Mouse (Mus musculus): ENCODE measurements around the gene Ctbp2. TPM values are rescaled to one million over a fixed set of nuclear protein-coding genes. Genes with fewer than 3 reads are reported as not detected.

Gene Ctbp2
- polyA plus RNA-seq, 2 experiments = 59.2 to 77.7 TPM

DNA sequence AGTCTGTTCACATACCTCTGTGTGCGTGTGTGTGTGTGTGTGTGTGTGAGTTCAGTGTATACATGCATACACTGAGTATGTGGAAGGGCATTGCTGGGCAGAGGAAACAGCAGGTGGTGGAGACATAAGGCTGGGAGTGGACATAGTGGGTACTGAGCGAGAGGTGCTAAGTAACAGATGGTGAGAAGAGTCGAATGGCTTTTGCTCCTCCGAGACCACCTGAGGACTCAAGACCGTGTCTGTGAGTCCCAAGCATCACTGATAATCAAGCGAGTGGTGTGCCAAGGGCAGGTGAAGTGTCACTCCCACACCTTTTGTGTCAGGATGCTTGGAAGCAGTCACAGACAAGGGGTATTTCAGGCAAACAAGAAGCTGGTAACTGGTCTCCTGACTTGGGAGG lies 30.7 kb upstream of the Ctbp2 start:
- DNase-seq (ENCODE audit: low spot score) = no peak
- H3K9me3 ChIP-seq (ENCODE audit: control insufficient read depth, low read length) = no peaks in the 10 kb centered on the region
- H3K4me3 ChIP-seq (replicated peaks; ENCODE audit: low read length) = no peak overlapping the region
- no peak for ATAC-seq (ENCODE audit: low FRiP score, low read depth)
- no peaks in the 10 kb centered on the region for H3K36me3 ChIP-seq (ENCODE audit: control insufficient read depth, insufficient read depth, low read length)
- 0 out of 2 replicates have a peak, but pooled peaks cover 3% of the 10 kb centered on the region for H3K4me1 ChIP-seq (ENCODE audit: control insufficient read depth, insufficient read depth, low read length)
- no peak overlapping the region for H3K4me2 ChIP-seq (replicated peaks; ENCODE audit: low read depth, low read length, severe bottlenecking)
- H3K27ac ChIP-seq (replicated peaks; ENCODE audit: low read depth, low read length) = no peak overlapping the region
- no peak for TF ChIP-seq POLR2A (IDR thresholded peaks at IDR 0.05; ENCODE audit: borderline replicate concordance, extremely low read depth, insufficient read depth, insufficient read length)
- 70% methylated on average over 6 of the region's 6 CpGs for WGBS
- no peaks in the 10 kb centered on the region for H3K27me3 ChIP-seq (ENCODE audit: control insufficient read depth, insufficient read depth, low read length)
- no peak overlapping the region for H3K9ac ChIP-seq (ENCODE audit: low read depth, low read length, severe bottlenecking)

DNA sequence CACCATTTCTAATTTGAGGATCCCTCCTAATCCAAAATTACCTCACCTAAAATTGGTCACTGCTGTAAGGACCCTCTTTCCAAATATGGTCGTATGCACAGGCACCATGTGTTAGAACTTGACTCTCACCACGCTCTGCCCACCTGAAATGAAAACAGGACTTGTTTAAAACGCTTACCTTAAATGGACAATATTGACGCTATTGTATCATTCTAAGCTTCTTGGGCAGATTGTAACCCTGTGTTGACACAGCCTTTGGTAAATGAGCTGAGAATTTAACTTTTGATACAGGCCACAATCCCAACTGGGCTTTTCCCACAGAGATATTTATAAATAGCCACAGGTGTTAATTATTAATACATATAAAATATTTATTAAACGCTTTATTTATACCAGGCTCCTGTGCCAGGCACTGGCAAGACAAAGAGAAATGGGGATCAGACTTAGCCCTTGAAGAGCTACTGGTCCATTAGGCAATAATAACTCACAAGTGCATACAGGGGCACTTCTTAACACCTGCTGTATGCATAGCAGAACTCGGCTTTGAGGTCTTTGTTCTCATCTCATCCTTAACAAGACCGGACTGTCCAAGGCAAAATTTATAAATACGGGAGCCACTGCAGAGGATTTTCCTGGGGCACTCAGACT lies 15.7 kb upstream of the Ctbp2 start:
- no peak for TF ChIP-seq POLR2A (IDR thresholded peaks at IDR 0.05; ENCODE audit: borderline replicate concordance, extremely low read depth, insufficient read depth, insufficient read length)
- Histone ChIP-seq H3K36me3 (ENCODE audit: control insufficient read depth, insufficient read depth, low read length) (no peaks in the 10 kb centered on the region), H3K9me3 (ENCODE audit: control insufficient read depth, low read length) (no peaks in the 10 kb centered on the region), H3K4me1 (ENCODE audit: control insufficient read depth, insufficient read depth, low read length) (no peaks in the 10 kb centered on the region), H3K9ac (ENCODE audit: low read depth, low read length, severe bottlenecking) (no peak overlapping the region), H3K27ac (replicated peaks; ENCODE audit: low read depth, low read length) (no peak overlapping the region), H3K27me3 (ENCODE audit: control insufficient read depth, insufficient read depth, low read length) (no peaks in the 10 kb centered on the region), H3K4me2 (replicated peaks; ENCODE audit: low read depth, low read length, severe bottlenecking) (no peak overlapping the region), H3K4me3 (replicated peaks; ENCODE audit: low read length) (no peak overlapping the region)
- DNase-seq (ENCODE audit: low spot score) (no peak), ATAC-seq (ENCODE audit: low FRiP score, low read depth) (no peak)
- 78% methylated on average over 8 of the region's 8 CpGs for WGBS

DNA sequence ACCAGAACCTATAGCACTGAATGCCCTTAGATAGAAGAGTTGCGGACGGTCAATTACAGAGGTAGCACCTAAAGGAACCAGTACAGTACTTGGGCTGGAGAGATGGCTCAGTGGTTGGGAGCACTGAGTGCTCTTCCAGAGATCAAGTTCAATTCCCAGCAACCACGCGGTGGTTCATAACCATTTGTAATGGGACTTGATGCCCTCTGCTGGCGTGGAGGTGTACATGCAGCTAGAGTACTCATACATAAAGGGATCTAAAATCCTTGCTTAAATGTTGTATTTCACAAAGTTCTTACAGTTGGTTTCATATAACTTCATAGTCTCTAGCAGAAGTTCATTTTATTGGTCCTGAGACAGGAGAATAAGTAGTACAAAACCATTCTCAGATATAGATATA lies 9.4 kb upstream of the Ctbp2 start:
- Histone ChIP-seq H3K9ac (ENCODE audit: low read depth, low read length, severe bottlenecking) (no peak overlapping the region), H3K4me2 (replicated peaks; ENCODE audit: low read depth, low read length, severe bottlenecking) (no peak overlapping the region), H3K4me3 (replicated peaks; ENCODE audit: low read length) (no peak overlapping the region), H3K4me1 (ENCODE audit: control insufficient read depth, insufficient read depth, low read length) (no peaks in the 10 kb centered on the region), H3K27me3 (ENCODE audit: control insufficient read depth, insufficient read depth, low read length) (no peaks in the 10 kb centered on the region), H3K27ac (replicated peaks; ENCODE audit: low read depth, low read length) (no peak overlapping the region), H3K9me3 (ENCODE audit: control insufficient read depth, low read length) (no peaks in the 10 kb centered on the region), H3K36me3 (ENCODE audit: control insufficient read depth, insufficient read depth, low read length) (no peaks in the 10 kb centered on the region)
- TF ChIP-seq POLR2A (IDR thresholded peaks at IDR 0.05; ENCODE audit: borderline replicate concordance, extremely low read depth, insufficient read depth, insufficient read length) = no peak
- DNase-seq (ENCODE audit: low spot score) (no peak), ATAC-seq (ENCODE audit: low FRiP score, low read depth) (no peak)
- 68% methylated on average over 5 of the region's 5 CpGs for WGBS

DNA sequence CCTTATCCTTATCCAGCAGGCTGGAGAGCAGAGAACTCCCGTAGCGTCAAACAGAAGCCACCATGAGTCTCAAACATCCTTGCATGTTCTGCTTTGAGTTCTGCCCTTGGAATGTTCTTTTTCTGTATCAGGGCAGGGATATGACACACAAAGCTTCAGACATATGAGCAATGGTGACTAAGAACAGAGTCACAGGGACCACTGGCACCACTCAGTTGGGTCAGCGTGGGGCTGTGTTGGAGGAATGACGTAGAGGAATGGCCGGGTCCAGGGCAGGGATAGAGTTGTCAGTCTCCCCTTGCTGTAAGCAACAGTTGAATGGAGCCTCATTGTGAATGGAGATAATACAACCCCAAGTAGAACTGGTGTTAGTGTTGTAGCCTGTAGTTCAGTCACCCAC lies 8.5 kb upstream of the Ctbp2 start:
- Histone ChIP-seq H3K4me3 (replicated peaks; ENCODE audit: low read length) (no peak overlapping the region), H3K27me3 (ENCODE audit: control insufficient read depth, insufficient read depth, low read length) (no peaks in the 10 kb centered on the region), H3K9me3 (ENCODE audit: control insufficient read depth, low read length) (no peaks in the 10 kb centered on the region), H3K4me1 (ENCODE audit: control insufficient read depth, insufficient read depth, low read length) (no peaks in the 10 kb centered on the region), H3K4me2 (replicated peaks; ENCODE audit: low read depth, low read length, severe bottlenecking) (no peak overlapping the region), H3K9ac (ENCODE audit: low read depth, low read length, severe bottlenecking) (no peak overlapping the region), H3K27ac (replicated peaks; ENCODE audit: low read depth, low read length) (no peak overlapping the region), H3K36me3 (ENCODE audit: control insufficient read depth, insufficient read depth, low read length) (no peaks in the 10 kb centered on the region)
- 96% methylated on average over 5 of the region's 5 CpGs for WGBS
- ATAC-seq (ENCODE audit: low FRiP score, low read depth) = no peak
- no peak for TF ChIP-seq POLR2A (IDR thresholded peaks at IDR 0.05; ENCODE audit: borderline replicate concordance, extremely low read depth, insufficient read depth, insufficient read length)
- DNase-seq (ENCODE audit: low spot score) = no peak

DNA sequence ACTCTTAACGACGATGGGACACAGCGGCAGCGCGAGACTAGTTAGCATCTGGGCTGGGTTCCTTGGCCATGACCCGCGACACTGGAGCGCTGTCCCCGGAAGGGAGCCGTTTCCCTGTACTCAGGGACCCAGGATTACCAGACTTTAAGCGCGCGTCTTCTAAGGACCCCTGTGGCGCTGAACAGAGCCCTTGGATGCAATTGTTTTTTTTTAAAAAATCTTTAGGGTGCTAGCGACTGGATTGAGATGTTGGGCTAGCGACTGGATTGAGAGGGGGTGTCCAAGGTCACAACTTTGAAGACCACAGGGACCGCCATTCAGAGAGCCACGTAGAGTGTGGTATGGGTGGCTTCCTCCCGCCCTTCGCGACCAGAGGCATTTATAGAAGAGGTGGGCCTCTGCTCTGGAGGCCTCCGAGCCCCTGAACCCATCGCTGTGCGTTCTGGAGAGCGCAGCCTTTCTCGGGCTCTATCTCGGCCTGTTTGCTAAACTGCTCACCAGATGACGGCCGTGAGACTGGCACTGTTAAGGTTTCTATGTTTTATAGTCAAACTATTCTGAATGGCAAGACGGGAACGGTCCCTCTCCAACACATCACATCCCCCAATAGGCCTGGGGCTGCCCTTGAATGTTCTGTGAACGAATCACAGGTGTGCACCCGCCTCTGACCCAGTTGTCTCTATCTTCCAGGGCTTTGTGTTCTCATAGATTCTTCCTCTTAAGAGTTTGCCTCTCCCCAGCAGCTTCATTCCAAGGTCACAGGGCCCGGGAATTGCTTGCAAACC lies 739 bp upstream of the Ctbp2 start:
- ATAC-seq (ENCODE audit: low FRiP score, low read depth) = no peak
- Histone ChIP-seq H3K36me3 (ENCODE audit: control insufficient read depth, insufficient read depth, low read length) (no peaks in the 10 kb centered on the region), H3K27me3 (ENCODE audit: control insufficient read depth, insufficient read depth, low read length) (0 out of 2 replicates have a peak, but pooled peaks cover 7% of the 10 kb centered on the region), H3K9ac (ENCODE audit: low read depth, low read length, severe bottlenecking) (peak overlapping the region; percentile 90), H3K27ac (replicated peaks; ENCODE audit: low read depth, low read length) (peak overlapping the region; percentile 94), H3K4me2 (replicated peaks; ENCODE audit: low read depth, low read length, severe bottlenecking) (peak overlapping the region; percentile 96), H3K4me1 (ENCODE audit: control insufficient read depth, insufficient read depth, low read length) (peaks cover 15% of the 10 kb centered on the region), H3K9me3 (ENCODE audit: control insufficient read depth, low read length) (no peaks in the 10 kb centered on the region), H3K4me3 (replicated peaks; ENCODE audit: low read length) (peak overlapping the region; percentile 84)
- 6% methylated on average over 34 of the region's 34 CpGs for WGBS
- no peak for DNase-seq (ENCODE audit: low spot score)
- TF ChIP-seq POLR2A (IDR thresholded peaks at IDR 0.05; ENCODE audit: borderline replicate concordance, extremely low read depth, insufficient read depth, insufficient read length) = no peak

All from limb, embryonic 14.5 days (tissue).